Mouse (Mus musculus): ENCODE measurements at regions not wholly inside any gene's neighbourhood (a gene's known extent, or its start where the extent isn't known, plus 50 kb on each side); places are given as distances from the start of the nearest gene placed in this dataset.

GRCm38 (mm10) chr15:41154551-41155151 lies 1020.5 kb downstream of the 9330182O14Rik start:
- DNase-seq = no peak

- DNase-seq = peak; percentile 45 to 57
Observed at GRCm38 (mm10) chr15:41155169-41155638, 1021.0 kb downstream of the 9330182O14Rik start.

- DNase-seq = no peak
Observed at GRCm38 (mm10) chr15:41157802-41158201, 1023.6 kb downstream of the 9330182O14Rik start.

- peak; percentile 8 to 19 for DNase-seq
Observed at GRCm38 (mm10) chr15:41162268-41162667, 1028.1 kb downstream of the 9330182O14Rik start.

GRCm38 (mm10) chr15:41162793-41163192 lies 1028.6 kb downstream of the 9330182O14Rik start:
- peak; percentile 66 to 70 for DNase-seq

GRCm38 (mm10) chr15:41163643-41164358 lies 1029.6 kb downstream of the 9330182O14Rik start:
- peak in 1 of 2 experiments; percentile 16 for DNase-seq

- DNase-seq = peak; percentile 19 to 27
Observed at GRCm38 (mm10) chr15:41165534-41165933, 1031.4 kb downstream of the 9330182O14Rik start.

- no peak for DNase-seq
Observed at GRCm38 (mm10) chr15:41190792-41191191, 1056.6 kb downstream of the 9330182O14Rik start.

GRCm38 (mm10) chr15:41193240-41193639 lies 1059.1 kb downstream of the 9330182O14Rik start:
- peak; percentile 65 to 69 for DNase-seq

GRCm38 (mm10) chr15:41223801-41224200 lies 1089.6 kb downstream of the 9330182O14Rik start:
- DNase-seq = no peak

- no peak for DNase-seq
Observed at GRCm38 (mm10) chr15:41232406-41233060, 1098.4 kb downstream of the 9330182O14Rik start.

Measured in kidney, postnatal 4 days (tissue).